Mouse (Mus musculus) urinary bladder, postnatal 10 days (tissue): ENCODE data around the gene Chkb.

Experiments used
- DNase-seq: peaks from one replicate; pipeline ENCODE4 v3.0.0; 2022; ENCODE audit warnings: low spot score

Chkb gene

DNA sequence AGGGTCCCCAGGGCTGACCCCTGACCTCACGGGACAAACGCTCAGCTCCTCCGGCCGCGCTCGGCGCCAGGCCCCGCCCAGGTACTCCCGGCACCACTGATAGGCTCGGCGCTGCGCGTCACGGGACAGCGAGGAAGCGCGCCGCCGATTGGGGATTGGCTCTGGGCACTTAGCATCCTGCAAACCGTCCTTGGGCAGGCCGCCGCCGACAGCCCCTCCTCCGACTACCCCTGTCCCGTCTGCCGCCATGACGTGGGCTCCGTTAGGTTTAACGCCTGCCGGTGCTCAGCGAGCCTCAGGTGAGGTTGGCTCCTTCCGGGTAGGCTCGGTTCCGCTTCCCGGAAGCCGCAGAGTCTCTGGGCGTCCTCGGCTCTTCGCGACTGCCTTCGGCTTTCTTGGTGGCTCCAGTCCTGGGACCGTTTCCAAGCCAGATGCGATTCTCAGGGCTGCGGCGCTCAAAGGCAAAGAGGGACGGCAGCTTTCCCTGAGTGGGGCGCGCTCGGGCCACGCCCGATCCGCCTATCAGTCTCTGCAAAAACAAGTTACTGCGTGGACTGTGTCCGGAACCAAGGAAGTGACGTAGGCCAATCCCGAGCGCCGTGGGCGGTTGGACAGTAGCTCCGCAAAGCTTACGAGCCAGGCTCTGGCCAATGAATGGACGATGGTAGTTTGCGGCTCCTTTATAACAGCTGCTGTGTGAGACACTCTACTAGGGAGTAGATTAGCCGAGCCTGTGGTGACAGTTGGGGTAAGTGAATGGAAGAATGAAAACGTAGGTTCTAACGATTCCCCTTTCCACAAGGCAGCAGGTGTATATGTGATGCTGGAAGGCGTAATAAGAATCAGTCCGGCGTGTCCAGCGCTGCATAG lies at the start of gene Chkb, which contains the start of the genes C730034F03Rik and Gm44502:
TSS of gene Chkb (minus strand) at position 557 of the 870 bp plus-strand sequence.
TSS of gene C730034F03Rik (plus strand) at position 238 of the 870 bp plus-strand sequence.
TSS of gene Gm44502 (minus strand) at position 345 of the 870 bp plus-strand sequence.
- DNase-seq, result peak; percentile 61

DNA sequence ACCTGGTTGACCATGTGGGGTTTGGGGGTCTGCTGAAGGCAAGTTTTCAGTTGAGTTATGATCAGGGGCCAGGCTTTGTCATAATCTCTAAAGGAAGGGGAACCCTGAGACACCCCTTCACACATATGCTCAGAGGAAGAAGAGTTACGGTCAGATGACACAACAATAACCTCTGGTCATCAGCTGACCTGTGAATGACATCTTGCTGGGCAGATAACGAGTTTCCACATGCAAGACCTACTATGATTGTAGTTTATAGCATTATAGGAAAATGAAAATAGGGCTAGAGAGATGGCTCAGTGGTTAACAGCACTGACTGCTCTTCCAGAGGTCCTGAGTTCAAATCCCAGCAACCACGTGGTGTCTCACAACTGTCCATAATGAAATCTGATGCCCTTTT lies 48.9 kb upstream of the Chkb start:
- no peak for DNase-seq

DNA sequence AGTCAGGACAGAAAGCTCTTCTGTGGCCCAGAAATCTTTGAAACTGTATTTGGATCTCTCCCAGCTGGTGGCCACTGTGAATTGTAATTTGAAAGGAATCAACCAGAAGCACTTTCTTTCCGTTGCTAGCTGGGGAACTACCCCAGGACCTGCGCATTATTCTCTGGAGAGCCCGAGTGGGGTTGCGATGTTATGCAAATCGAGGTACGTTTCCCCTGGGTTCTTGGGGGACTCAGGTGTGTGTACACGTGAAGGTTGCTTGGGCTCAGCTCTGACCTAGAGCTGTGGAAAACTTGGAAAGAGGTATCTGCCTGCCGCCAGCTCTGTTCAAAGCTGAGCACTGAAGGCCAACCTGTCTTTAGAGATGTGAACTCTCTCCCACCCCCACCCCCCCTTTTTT lies 48.1 kb upstream of the Chkb start:
- DNase-seq, result no peak

DNA sequence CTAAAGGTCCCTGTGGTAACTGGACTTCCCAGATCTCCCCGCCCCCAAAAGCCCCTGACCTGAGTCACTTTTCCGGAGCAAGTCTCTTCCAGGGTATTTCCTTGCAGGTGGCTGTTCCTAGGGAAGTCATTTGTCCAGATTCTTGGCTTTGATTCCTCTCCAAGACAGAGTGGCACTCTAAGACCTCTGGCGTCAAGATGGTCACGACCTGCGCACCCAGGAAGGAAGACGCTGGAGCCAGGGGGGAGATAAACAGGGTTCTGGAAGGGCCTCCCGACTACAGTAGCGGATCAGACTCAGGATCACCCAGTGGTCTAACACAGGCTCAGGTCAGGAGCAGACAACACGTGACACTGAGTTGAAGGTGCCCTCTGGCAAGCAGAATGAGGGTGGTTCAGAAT lies 47.4 kb upstream of the Chkb start, which contains the start of gene Arsa:
TSS of gene Arsa (minus strand) at position 335 of the 401 bp plus-strand sequence.
- DNase-seq, result no peak

DNA sequence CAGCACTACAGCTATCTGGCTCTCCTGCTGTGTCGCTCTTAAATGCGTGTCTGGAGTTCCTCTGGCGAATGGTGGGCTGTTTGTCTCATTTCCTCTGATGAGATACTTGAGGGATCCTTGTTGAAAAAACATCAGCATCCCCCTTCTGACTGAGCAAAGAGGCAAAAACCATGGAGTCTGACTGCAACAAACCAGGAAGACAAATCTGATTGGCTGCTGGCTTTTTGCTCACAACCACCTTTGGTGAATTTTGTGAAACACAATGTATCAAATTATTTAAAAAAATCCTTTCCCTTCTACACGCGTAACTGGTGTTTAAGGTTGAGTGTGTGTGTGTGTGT lies 46.7 kb upstream of the Chkb start:
- DNase-seq, result no peak

DNA sequence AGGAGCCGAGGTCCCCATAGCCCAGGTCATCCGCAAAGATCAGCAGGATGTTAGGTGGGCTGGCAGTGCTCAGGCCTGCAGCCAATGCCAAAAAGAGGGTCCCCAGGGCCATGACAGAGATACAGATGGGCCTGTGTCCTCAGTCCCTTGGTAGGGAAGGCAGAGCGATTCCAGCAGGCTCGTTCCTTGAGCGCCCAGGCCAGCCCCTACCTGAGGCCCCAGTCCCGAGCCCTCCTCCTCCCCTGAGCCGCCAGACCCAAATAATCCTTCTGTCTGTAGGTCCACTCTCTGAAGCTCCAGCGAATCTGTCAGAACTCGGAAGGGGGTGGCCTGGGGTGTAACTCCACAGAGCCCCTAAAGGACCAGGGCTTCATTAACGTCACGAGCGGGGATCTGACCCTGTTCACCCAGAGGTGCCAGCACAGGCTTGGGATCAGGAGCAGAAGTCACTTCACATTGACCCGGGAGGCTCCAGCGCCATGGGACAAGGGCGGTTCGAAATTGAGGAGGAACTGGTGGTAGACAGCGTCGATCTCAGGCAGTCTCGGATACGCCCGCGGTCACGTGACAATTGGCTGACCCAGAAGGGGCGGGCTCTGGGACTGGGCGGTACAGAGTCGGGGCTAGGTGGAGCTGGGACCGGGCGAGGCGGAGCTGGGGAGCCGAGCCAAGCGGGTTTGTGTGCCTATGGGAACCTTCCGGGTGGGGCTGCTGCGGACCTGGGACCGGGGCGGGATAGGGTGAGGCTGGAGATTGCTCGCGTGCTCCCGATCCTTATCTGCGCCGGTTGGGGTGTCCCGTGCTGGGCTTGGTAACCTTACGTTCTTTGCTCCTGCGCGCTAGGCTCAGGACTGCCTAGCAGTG lies 46.1 kb upstream of the Chkb start:
- peak; percentile 80 for DNase-seq

DNA sequence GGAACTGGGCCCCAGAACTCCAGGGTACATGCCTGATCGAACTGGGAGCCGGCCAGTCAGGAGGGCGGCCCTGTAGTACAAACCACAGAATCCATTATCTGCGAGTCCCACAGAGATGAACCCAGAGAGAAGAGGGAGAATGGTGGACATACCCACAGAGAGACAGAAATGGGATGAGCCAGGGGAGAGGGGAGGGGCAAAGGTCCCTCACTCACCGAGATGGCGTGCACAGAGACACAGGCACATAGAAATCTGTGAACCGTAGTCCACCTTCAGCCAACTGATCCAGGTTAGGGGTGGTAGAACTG lies 45.5 kb upstream of the Chkb start:
- no peak for DNase-seq

DNA sequence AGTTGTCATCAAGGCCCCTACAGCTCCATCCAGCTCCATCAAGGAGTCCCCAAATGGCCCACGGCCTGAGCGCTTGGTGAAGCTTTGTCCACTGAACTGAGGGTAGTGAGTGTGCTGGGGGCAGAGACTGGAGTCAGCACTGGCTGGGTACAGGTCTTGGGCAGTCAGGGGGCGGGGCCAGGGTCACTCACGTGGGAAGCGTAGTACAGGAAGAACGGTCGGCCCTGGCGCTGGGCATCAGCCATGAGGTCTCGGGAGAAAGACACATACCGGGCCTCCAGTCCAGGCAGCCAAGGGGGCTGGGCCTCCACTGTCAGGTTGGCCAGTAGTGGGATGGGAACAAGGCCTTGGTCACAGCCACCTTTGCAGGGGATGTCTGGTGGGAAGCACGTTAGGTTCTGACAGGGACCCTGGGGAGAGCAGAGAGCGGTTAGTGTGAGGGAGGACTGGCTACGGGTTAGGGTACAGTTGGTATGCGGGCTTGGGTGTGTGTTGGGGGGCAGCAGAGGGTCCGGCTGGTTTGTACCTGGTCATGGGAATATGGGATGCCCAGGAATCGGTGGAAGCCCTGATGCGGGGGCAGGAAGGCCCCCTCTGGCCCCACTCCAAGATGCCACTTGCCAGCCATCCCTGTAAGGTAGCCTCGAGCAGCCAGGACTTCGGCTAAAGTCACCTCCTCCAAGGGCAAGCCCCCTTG lies 45.0 kb upstream of the Chkb start:
- DNase-seq, result no peak

DNA sequence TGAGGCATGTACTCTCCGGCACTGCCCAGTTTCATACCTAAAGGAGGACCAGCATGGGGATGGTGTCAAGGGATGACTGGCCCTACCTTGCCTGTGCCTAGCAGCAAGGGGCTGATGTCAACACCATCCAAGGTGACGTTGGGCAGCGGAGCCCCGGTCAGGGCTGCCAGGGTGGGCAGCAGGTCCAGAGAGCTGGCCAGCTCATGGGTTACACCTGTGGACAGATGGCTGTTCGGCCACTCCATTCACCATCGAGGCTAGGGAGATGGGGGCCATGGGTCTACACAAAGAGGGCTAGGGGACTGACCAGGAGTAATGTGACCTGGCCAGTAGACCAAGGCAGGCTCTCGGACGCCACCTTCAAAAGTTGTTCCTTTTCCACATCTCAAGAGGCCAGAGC lies 44.2 kb upstream of the Chkb start:
- DNase-seq, result no peak

DNA sequence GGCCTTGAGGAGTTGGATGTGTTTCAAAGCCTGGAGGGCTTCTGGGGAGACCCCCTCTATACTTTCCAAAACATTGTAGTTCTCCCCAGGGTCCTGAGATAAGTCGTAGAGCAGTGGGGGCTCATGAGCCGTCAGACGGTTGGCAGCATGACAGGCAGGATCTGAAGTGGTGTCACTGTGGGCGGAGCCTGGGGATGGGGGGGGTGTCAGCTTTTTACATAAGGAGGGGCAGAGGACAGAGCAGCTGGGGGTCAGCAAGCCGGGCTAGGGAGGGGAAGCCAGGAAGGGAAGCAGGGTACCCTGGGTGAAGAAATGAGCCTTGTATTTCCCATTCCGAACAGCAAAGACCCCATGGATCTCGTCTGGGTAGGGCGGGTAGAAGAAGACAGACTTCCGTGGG lies 43.7 kb upstream of the Chkb start:
- DNase-seq, result no peak

DNA sequence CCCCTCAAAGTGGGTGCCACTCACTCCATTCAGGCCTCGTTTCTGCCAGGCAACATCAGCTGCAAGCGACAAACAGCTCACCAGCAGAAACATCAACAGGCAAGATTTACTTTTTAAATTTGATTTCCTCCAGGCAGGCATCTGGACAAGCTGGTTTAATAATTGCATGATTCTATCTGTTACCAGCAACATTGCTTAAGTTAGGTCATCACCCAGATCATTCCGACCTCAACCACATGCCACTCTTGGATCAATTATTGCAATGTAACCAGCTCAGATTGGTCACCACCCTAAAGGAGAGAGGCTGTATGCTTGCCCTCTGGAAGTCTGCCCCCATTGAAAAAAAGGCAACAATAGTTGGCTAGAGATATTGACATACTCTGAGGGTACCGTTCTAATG lies 41.8 kb upstream of the Chkb start:
- DNase-seq, result no peak

DNA sequence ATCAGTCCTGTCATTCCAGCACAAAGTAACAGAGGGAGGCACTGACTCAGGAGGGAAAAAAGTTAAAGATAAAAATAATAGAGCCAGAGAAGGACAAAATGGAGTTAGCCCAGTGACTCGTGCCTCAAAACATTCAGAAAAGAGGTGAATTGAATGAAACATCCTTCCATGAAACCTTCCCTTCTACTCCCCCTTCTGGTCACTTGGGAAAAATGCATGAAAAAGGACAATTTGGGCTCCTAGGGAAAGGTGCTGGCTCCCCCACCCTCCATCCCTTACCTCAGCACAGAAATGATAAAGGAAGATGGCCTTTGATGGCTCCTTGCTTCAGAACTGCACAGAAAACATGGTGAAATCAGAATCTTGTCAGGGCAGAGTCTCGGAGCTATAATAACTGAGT lies 38.9 kb upstream of the Chkb start:
- DNase-seq, result no peak

DNA sequence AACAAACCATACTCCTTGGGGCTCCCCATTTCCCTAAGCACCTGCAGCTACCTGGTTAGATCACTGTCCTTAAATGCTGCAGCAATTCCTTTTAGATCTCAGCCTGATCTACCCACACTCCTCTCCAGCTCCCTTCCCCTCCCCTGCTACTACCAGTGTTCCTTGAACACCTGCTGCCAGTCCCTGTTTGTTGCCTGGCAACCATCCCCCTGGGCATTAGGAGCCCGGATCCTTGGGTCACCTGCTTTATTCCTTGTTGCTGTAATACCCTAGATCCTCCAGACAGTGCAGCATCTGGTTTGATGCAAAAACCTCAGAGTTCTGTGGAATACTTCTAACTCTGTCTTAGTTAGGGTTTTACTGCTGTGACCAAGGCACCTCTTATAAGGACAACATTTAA lies 35.3 kb upstream of the Chkb start:
- no peak for DNase-seq

DNA sequence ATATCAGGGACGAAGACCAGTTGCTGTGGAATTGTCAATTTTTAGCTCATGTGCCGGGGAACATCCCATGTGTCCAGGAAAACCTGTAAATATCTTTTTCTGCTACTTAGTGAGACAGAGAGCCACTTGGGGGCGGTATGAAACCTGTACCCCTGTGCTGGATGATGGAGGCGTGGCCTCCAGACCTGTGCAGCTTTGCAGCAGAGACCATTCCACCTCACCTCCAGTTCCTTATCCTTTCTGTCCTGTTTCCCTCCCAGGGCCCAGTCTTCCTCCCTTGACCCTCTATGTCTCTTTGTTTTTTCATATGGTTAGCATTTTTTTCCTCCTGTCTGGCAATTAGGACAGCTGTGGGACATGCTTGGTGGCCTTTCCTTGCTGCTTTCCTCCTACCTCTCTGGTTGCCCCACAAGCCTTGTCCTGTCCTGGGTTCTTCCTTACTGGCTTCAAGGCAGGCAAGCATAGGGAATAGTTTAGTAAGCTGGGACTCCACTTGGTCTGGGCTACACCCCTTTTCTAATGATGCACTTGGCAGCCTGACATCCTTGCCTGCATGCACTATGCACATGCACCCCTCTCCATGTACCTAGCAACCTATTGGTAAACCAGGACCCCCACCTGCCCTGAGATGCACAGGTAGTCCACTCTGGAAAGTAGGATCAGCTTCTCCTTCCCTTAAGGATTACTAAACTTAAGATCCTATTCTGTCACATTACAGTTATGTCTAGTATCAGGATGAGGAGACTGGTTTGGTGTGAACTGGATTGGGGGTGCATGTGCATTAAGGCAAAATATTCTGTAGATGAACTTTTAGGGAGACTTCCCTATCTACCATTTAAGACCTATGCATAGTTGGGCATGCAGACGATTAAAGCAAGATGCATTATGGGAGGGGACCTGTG lies 33.9 kb upstream of the Chkb start:
- DNase-seq, result no peak

DNA sequence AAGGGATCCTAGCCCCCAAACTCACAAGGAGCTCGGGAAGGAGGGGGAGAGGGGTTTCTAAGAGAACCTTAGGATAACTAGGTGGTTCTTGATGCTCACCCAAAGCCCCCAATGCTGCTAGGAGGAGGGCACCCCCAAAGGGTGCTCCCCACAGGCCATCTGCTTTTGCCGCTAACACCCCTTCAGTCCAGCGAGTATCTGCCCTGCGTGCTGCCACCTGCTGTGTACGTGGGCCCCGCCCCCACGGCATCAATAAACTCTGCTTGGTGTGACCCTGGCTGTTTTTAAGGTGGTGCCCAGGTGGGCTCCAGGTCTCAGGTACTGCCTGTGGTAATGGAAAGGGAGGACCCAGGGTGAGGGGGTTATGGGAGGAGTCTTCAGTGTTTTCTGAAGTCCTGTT lies 32.5 kb upstream of the Chkb start:
- DNase-seq, result no peak

DNA sequence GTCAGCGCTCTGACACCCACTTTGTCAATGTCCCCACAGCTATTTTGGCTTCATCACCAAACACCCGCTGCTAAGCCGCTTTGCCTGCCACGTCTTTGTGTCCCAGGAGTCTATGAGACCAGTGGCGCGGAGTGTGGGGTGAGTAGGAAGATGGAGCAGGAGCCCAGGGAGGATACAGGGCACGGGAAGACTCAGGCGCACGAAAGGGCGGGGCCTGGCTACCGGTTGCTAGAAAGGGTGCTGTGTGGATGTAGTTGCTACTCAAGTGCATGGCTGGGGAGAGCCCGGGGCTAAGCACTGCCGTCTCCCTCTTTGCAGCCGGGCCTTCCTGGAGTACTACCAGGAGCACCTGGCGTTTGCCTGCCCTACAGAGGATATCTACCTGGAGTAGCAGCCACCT lies 31.6 kb upstream of the Chkb start:
- no peak for DNase-seq

DNA sequence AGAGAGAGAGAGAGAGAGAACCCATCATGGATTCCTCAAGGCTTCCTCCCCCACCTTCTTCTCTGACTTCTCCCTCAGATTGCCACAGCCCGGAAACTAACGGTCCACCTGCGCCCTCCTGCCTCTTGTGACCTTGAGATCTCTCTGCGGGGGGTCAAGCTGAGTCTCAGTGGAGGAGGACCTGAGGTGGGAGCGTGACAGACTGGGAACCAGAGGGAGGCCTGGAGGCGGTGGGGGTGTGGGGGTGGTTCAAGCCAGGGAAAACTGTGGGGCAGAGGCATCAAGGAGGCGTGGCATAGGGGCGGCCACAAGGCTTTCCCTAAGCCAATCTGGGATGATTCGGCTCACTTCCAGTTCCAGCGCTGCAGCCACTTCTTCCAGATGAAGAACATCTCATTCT lies 30.6 kb upstream of the Chkb start:
- DNase-seq, result no peak

DNA sequence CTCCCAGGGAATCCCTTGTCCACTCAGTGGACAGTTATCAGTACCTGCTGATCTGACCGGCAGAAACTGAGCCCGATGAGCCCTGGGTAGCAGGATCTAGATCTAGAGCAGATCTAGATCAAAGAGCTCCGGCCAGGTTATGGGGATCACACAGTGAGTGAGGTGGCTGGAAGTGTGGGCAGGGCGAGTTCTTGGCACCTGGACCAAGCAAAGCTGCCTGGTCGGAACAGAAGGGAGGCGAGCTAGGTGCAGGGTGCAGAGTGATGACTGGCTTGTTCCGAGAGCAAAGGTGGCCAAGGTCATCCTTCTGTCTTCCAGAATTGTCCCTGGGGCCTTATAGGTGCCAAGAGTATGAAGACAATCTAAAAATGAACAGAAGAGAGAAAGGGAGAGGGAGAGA lies 30.1 kb upstream of the Chkb start:
- DNase-seq, result no peak

DNA sequence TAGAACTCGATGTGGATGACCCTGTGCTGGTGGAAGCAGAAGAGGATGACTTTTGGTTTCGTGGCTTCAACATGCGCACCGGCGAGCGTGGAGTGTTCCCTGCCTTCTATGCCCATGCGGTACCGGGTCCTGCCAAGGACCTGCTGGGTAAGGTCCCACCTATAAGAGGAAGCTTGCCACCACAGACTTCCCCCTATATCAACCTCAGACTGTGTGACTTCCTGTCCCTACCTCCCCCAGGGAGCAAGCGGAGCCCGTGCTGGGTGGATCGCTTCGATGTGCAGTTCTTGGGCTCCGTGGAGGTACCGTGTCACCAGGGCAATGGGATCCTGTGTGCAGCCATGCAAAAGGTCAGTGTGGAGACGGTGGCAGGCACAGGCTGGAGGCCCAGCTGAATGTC lies 29.2 kb upstream of the Chkb start:
- no peak for DNase-seq

DNA sequence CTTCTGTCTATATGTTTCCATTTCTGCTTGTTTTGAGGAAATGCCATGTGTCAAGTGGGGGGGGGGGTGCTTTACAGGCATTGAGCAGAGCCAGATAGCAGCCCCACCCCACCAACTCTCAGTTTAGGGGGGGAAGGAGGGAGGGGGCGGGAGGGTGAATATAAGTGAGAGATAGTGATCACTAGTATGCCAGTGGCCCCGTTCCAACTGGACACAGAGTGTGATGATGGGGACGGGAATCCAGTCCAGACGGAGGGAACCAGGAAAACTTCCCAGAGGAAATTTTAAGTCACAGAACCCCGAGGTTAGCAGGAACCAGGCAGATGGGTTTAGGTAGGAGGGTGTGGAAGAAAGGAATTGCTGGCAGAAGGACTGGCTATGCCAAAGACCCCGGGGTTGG lies 25.9 kb upstream of the Chkb start:
- no peak for DNase-seq

DNA sequence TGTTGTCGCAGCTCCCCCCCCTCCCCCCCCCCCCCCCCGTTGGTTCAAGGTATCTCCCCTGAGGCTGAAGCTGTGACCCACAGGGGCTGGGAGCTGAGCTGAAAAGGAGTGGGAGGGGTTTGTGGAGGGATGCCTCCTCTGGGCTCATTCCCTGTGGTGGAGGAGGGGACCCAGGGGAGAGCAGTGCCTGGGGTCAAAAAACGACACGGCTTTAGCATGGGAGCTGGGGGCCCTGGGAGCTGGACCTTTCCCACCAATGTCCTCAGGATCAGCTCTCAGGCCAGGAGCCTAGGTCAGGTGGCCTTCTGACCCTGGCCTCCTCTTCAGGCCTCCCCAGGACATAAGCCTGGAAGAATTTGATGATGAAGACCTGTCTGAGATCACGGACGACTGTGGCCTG lies 25.1 kb upstream of the Chkb start:
- DNase-seq, result no peak
